Comparison of ENCODE assay signal across 19 mouse cellular contexts in the genomic region with DNA sequence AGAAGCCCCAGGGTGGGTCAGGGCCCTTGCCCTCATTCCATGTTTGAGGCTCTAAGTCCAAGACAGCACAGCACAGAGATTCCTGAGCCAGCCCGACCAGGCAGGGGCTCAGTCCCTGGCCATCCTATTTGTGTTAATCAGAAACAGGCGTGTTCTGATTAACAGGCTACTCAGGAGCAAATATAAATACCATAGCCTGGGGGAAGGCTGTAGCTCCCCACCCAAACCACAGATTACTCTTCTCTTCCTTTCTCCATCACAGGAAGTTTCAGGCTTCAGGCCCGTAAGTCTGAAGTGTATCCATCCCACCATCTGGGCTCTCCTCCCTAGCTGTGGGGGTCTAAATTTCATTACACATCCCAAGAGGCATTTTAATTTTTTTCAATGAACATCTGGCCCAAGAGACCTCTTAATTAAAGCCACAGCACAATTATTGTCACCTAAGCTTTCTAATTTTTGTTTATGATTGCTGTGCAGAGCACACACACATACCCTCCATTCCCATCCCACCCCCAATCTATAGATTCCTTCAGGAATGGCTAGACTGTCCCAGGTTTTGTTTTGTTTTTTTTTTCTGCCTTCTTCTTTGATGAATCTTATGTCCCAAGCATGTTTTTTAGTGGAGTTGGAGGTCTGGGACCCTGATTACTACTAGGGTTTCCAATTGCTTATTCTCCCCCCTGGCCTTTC.
DNase-seq lines count a peak whose midpoint lies in the region; ATAC-seq and TF ChIP-seq lines count a peak whose summit lies in the region.
"Had no signal": no experiment of that assay in that cellular context is flagged by ENCODE, and none has a peak within 500 bp of the region (broad histone marks: within the 10 kb centered on the region; RNA-seq: fewer than 3 reads in every experiment).

No protein-coding gene starts in this region.

- 0 out of 2 replicates have a peak, but pooled peaks cover 6% of the 10 kb centered on the region for H3K4me1 ChIP-seq in kidney, embryonic 14.5 days (ENCODE audit: control insufficient read depth, insufficient read depth, low read length)
- H3K4me1 ChIP-seq in embryonic facial prominence, embryonic 13.5 days: peaks cover 28% of the 10 kb centered on the region
- peaks cover 19% of the 10 kb centered on the region for H3K4me1 ChIP-seq in limb, embryonic 14.5 days (ENCODE audit: control insufficient read depth, insufficient read depth, low read length)

- H3K36me3 ChIP-seq in kidney, embryonic 14.5 days (ENCODE audit: control insufficient read depth, insufficient read depth, low read length): no peaks in the 10 kb centered on the region
- H3K36me3 ChIP-seq in embryonic facial prominence, embryonic 13.5 days: no peaks in the 10 kb centered on the region
- no peaks in the 10 kb centered on the region for H3K36me3 ChIP-seq in limb, embryonic 14.5 days (ENCODE audit: control insufficient read depth, insufficient read depth, low read length)
- H3K36me3 ChIP-seq: heart, embryonic 10.5 days; midbrain, embryonic 13.5 days had no signal

- peak overlapping the region; percentile 43; the same call in 1 of the 2 replicates for H3K27ac ChIP-seq in kidney, embryonic 14.5 days (ENCODE audit: low read depth, low read length)
- peak overlapping the region; percentile 86 for H3K27ac ChIP-seq in embryonic facial prominence, embryonic 13.5 days
- H3K27ac ChIP-seq in limb, embryonic 14.5 days (replicated peaks; ENCODE audit: low read depth, low read length): peak overlapping the region; percentile 19
- H3K27ac ChIP-seq: heart, embryonic 10.5 days; midbrain, embryonic 13.5 days had no signal

- no peak for TF ChIP-seq POLR2A in limb, embryonic 14.5 days (IDR thresholded peaks at IDR 0.05; ENCODE audit: borderline replicate concordance, extremely low read depth, insufficient read depth, insufficient read length)

- DNase-seq in kidney, adult 11 months: no peak
- DNase-seq in embryo, embryonic 10 days (ENCODE audit: low spot score): peak; percentile 67
- peak; percentile 63 for DNase-seq in limb, embryonic 14.5 days (ENCODE audit: low spot score)
- DNase-seq in right cerebral cortex, postnatal 25 days: no peak
- no peak for DNase-seq in layer of hippocampus, postnatal 10 days (ENCODE audit: low spot score in 2 of 2)
- DNase-seq: adrenal gland, adult 2 months; cerebellum, adult 2 months; gastrocnemius, postnatal 14 days; heart, postnatal 14 days; kidney, postnatal 25 days; layer of hippocampus, postnatal 36 days; lung, adult 18-20 months; lung, postnatal 4 days; thymus, postnatal 36 days had no signal

- WGBS in kidney, embryonic 14.5 days: 39% methylated on average over 3 of the region's 3 CpGs
- 12% methylated on average over 3 of the region's 3 CpGs for WGBS in embryonic facial prominence, embryonic 13.5 days
- 10% methylated on average over 3 of the region's 3 CpGs for WGBS in limb, embryonic 14.5 days

- H3K4me2 ChIP-seq in kidney, embryonic 14.5 days (replicated peaks; ENCODE audit: low read depth, low read length): no peak overlapping the region
- no peak overlapping the region for H3K4me2 ChIP-seq in embryonic facial prominence, embryonic 13.5 days
- H3K4me2 ChIP-seq in limb, embryonic 14.5 days (replicated peaks; ENCODE audit: low read depth, low read length, severe bottlenecking): no peak overlapping the region
- H3K4me2 ChIP-seq: midbrain, embryonic 13.5 days had no signal

- no peak overlapping the region for H3K9ac ChIP-seq in kidney, embryonic 14.5 days (ENCODE audit: low read depth, low read length)
- H3K9ac ChIP-seq in embryonic facial prominence, embryonic 13.5 days: no peak overlapping the region
- H3K9ac ChIP-seq in limb, embryonic 14.5 days (ENCODE audit: low read depth, low read length, severe bottlenecking): no peak overlapping the region
- H3K9ac ChIP-seq: midbrain, embryonic 13.5 days had no signal

- no peaks in the 10 kb centered on the region; the same call in 1 of the 2 replicates for H3K9me3 ChIP-seq in kidney, embryonic 14.5 days (ENCODE audit: control insufficient read depth, low read length)
- H3K9me3 ChIP-seq in embryonic facial prominence, embryonic 13.5 days: no peaks in the 10 kb centered on the region
- no peaks in the 10 kb centered on the region for H3K9me3 ChIP-seq in limb, embryonic 14.5 days (ENCODE audit: control insufficient read depth, low read length)
- H3K9me3 ChIP-seq: heart, embryonic 10.5 days; midbrain, embryonic 13.5 days had no signal

- H3K4me3 ChIP-seq in kidney, embryonic 14.5 days (ENCODE audit: low read length): no peak overlapping the region
- no peak overlapping the region for H3K4me3 ChIP-seq in embryonic facial prominence, embryonic 13.5 days
- H3K4me3 ChIP-seq in limb, embryonic 14.5 days (replicated peaks; ENCODE audit: low read length): no peak overlapping the region
- H3K4me3 ChIP-seq: heart, embryonic 10.5 days; midbrain, embryonic 13.5 days had no signal

- no peaks in the 10 kb centered on the region for H3K27me3 ChIP-seq in kidney, embryonic 14.5 days (ENCODE audit: control insufficient read depth, insufficient read depth, low read length)
- no peaks in the 10 kb centered on the region for H3K27me3 ChIP-seq in embryonic facial prominence, embryonic 13.5 days
- H3K27me3 ChIP-seq in limb, embryonic 14.5 days (ENCODE audit: control insufficient read depth, insufficient read depth, low read length): no peaks in the 10 kb centered on the region
- H3K27me3 ChIP-seq: midbrain, embryonic 13.5 days had no signal

- ATAC-seq in kidney, embryonic 14.5 days (ENCODE audit: low FRiP score, low TSS enrichment): no peak
- no peak for ATAC-seq in embryonic facial prominence, embryonic 13.5 days (ENCODE audit: insufficient number of reproducible peaks, insufficient read depth, low FRiP score, low TSS enrichment, low read depth)
- peak; percentile 73 for ATAC-seq in limb, embryonic 14.5 days (ENCODE audit: low FRiP score, low read depth)
- ATAC-seq: inflammation-experienced regulatory T-cells, adult 6 months; midbrain, embryonic 13.5 days had no signal

Comparison
In these comparisons a context has a peak if more than half of its experiments do, and no peak if none do; other contexts are left out.
1. H3K27ac ChIP-seq: peak in every context shown above with its lines; median percentile 86 in embryonic facial prominence, embryonic 13.5 days; 43 in kidney, embryonic 14.5 days; 19 in limb, embryonic 14.5 days.
2. DNase-seq: peak in embryo, embryonic 10 days (single experiment) and limb, embryonic 14.5 days (single experiment); none in kidney, adult 11 months (single experiment), right cerebral cortex, postnatal 25 days (single experiment) and layer of hippocampus, postnatal 10 days (0 of 2).